Mouse (Mus musculus): ENCODE results near the gene Fbxo48.

The Fbxo48 gene

GRCm38 (mm10) chr11:16950976-16951760, at the start of gene Fbxo48:
Fbxo48 (plus strand) TSS chr11:16951375.
- in situ Hi-C loops (cut with MboI): no loop called here

GRCm38 (mm10) chr11:16904302-16905011, 46.7 kb upstream of the Fbxo48 start:
- in situ Hi-C loops (cut with MboI): no loop called here

GRCm38 (mm10) chr11:16905012-16905332, 46.2 kb upstream of the Fbxo48 start:
- in situ Hi-C loops (cut with MboI): no loop called here

GRCm38 (mm10) chr11:16906530-16906929, 44.6 kb upstream of the Fbxo48 start:
- in situ Hi-C loops (cut with MboI): no loop called here

- in situ Hi-C loops (cut with MboI): no loop called here
Observed at GRCm38 (mm10) chr11:16907517-16908129, 43.6 kb upstream of the Fbxo48 start.

GRCm38 (mm10) chr11:16914756-16915155, 36.4 kb upstream of the Fbxo48 start:
- in situ Hi-C loops (cut with MboI): no loop called here

GRCm38 (mm10) chr11:16915850-16916249, 35.3 kb upstream of the Fbxo48 start:
- in situ Hi-C loops (cut with MboI): no loop called here

- in situ Hi-C loops (cut with MboI): no loop called here
Observed at GRCm38 (mm10) chr11:16917512-16917911, 33.7 kb upstream of the Fbxo48 start.

- in situ Hi-C loops (cut with MboI): no loop called here
Observed at GRCm38 (mm10) chr11:16932159-16932558, 19.0 kb upstream of the Fbxo48 start.

- in situ Hi-C loops (cut with MboI): no loop called here
Observed at GRCm38 (mm10) chr11:16935577-16936236, 15.5 kb upstream of the Fbxo48 start.

- in situ Hi-C loops (cut with MboI): no loop called here
Observed at GRCm38 (mm10) chr11:16941103-16941793, 9.9 kb upstream of the Fbxo48 start.

GRCm38 (mm10) chr11:16941973-16942452, 9.2 kb upstream of the Fbxo48 start:
- in situ Hi-C loops (cut with MboI): no loop called here

GRCm38 (mm10) chr11:16943016-16943415, 8.2 kb upstream of the Fbxo48 start:
- in situ Hi-C loops (cut with MboI): no loop called here

- in situ Hi-C loops (cut with MboI): no loop called here
Observed at GRCm38 (mm10) chr11:16948756-16949155, 2.4 kb upstream of the Fbxo48 start.

- in situ Hi-C loops (cut with MboI): no loop called here
Observed at GRCm38 (mm10) chr11:16950226-16950975, 774 bp upstream of the Fbxo48 start.

- in situ Hi-C loops (cut with MboI): no loop called here
Observed at GRCm38 (mm10) chr11:16951761-16952010, 511 bp downstream of the Fbxo48 start.

- in situ Hi-C loops (cut with MboI): no loop called here
Observed at GRCm38 (mm10) chr11:16956115-16956862, 5.1 kb downstream of the Fbxo48 start.

- in situ Hi-C loops (cut with MboI): no loop called here
Observed at GRCm38 (mm10) chr11:16957030-16957429, 5.9 kb downstream of the Fbxo48 start.

GRCm38 (mm10) chr11:16958520-16958919, 7.3 kb downstream of the Fbxo48 start:
- in situ Hi-C loops (cut with MboI): no loop called here

GRCm38 (mm10) chr11:16967806-16968205, 16.6 kb downstream of the Fbxo48 start:
- in situ Hi-C loops (cut with MboI): no loop called here

Measured in mature B cell (primary cell).